Mouse (Mus musculus): Measurements from ENCODE around the gene Setd2.

- TF ChIP-seq POLR2A (IDR thresholded peaks at IDR 0.05; ENCODE audit: extremely low read depth, insufficient read depth, low read length) (no peak), CTCF (IDR thresholded peaks at IDR 0.05; ENCODE audit: low read depth, low read length) (no peak)
Measured at GRCm38 (mm10) chr9:110633882-110634281, 101.5 kb downstream of the Setd2 start.
